Mouse (Mus musculus): ENCODE measurements around the gene Col26a1.

Col26a1 gene

DNA sequence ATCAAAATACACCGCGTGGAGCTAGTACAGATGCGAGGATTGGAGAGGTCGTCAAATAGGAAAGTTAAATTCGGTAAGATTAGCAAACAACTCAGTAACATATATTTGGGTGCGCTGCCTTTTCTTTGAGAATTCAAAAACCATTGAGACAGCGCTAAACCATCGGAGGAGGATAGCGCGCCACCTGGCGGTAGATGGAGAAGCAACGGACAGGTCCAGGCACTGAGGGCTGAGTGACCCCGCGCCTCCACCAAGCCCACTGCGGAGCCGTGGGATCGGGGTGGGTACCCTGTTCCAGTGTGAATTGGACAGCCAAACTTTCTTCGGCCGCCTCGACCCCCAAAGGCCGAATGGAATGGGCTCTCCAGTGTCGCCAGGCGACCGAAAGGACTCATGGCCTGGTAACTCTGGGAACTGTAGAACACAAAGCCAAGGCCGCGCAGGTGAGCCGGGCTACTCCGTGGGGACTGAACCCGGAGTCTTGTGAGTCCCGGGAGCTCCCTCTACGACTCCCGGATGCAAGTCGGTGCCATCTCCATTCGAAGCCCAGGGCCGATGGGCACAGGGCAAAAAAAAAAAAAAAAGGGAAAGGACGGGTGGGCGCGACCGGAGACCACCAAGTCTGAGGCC is 1.5 kb downstream of the Col26a1 start:
- DNase-seq: peak; percentile 47 to 56

DNA sequence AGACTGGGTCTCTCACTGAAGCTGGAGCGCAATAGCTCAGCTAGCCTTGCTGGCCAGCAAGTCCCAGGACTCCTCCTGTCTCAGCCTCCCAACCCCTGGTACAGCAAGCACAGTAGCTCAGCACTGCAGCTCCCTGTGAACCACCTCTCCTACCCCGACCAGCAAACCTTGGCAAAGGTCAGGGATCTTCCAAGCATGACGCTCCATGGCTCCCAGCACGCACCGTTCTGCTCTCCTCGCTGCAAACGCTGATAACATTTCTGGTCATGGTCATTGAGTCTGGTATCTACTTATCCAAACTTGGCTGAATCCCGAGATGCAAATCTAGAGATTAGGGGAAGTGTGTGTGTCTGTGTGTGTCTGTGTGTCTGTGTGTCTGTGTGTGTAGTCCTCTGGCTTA is 2.9 kb downstream of the Col26a1 start:
- no peak for DNase-seq

DNA sequence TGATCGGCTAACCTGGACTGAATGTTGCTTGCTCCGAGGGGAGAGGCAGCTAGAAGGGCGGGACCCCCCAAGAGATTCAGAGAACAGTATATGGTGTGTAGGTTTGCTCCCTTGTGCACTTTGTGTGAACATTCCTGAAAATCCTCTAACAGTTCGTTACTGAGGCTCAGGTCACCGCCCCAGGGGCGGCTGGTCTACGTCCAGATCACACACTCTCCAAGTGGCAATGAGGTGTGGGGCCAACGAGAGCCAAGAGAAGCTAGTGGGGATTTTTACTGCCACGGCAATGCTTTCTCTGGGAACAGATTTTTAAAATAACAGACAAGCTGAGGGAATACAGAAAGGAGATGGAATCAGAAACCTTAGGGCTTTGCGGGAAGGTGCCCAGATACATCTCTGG is 8.7 kb downstream of the Col26a1 start:
- no peak for DNase-seq

DNA sequence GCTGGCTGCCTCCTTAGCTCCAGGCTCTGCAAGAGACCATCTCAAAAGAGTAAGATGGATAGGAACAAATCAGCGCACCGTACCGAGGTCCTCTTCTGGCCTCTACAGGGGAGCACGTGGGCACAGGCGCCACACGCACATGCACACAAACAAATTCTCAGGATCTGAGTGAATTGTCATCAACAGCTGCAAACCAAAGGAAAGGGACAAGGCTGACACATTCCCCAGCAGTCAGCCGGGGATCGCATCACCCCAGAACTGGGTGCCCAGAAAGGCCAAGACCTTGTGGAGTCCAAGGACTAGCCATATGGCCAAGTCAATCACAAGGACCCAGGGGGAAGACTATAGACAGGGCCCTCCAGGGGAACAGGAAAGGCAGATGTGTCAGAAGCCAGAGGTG is 10.6 kb downstream of the Col26a1 start:
- no peak for DNase-seq

DNA sequence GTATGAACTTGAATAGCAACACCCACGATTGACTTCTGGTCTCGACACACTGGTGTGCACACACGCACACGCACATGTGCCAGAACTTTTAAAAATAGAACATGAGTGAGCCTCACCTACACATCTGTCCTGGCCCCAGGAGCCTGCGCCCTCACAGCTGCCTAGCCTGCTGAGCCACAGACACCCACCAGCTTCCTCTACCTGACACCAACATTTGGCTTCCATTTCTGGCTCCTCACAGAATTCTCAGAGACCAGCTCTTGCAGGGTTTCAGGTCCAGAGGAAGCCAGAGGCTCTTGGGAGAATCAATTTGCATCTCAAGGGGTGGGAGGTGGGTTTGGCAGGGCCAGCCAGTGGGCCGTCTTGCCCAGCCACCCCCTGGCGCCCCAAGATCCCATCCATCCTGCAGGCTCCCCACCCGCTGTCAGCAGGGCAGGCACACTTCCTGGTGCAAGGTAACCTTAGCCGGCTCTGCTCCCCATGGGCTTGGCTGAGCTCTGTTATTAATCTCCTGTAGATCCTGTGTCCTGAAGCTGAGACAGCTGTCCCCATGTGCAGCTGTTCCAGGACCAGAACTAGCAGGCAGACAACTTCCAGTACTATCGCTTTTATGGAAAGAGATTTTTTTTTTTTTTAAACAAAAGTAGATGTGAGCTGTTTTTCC is 13.4 kb downstream of the Col26a1 start:
- no peak for DNase-seq

DNA sequence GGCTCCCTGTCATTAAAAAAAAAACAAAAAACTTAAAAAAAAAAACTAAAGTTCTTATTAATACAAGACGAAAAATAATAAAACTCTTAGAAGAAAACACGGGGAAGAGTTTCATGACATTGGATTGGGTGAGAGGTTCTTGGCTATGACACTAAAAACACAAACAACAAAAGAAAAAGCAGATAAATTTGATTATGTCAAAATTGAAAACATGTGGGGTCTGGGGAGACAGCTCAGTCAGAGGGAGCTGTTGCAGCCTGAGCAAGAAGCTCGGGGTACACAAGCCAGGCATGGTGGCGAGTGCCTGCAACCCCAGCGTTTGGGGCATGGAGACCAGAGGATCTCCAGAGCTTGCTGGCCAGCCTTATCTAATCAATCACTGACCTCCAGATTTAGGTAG is 15.3 kb downstream of the Col26a1 start:
- DNase-seq: no peak

DNA sequence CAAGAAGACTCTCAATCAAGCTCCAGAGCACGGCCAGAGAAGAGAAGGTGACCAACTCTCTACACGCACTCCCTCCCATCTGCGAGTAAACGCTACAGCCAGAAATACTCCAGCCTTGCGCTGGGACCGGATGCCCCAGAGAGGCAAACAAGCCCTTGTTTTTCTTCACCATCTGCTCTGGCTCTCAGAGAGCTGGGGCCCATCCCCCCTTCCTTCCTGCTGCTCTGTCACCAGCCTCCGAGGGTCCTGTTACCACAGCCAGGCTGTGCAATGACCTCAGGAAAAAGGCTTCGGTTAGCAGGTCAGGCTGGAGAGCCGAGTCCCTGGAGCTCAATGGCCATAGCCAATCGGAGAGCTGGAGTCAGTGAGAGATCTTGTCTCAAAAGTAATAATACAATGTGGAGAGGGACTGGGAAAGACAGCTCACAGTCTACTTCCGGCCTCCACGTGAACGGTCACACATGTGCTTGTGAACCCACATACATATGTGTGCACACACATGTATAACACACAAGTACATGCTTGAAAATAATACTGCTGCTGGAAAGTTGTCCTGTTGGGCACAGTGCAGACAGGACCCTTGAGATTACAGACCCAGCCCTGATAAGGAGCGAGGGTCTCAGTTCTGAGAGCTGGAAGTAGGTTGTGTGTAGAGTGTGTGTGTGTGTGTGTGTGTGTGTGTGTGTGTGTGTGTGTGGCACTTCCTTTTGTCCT is 18.9 kb downstream of the Col26a1 start:
- peak; percentile 16 to 20 for DNase-seq

DNA sequence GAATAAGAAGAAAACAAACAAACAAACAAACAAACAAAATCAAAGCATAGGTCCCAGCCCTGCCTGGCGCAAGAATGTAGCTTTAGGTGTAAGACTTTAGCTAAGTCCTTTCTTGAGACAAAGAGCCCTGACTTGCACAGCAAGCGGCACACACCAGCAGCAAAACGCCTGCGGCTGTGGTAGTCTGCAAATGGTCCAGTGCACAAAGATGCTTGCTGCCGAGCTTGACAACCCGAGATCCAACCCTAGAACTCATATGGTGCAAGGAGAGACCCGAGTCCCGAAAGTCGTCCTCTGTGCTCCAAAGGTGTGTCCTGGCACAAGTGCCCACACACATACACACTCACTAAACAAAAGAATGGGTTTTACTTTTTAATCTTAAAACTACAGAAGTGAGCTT is 19.7 kb downstream of the Col26a1 start:
- no peak for DNase-seq

DNA sequence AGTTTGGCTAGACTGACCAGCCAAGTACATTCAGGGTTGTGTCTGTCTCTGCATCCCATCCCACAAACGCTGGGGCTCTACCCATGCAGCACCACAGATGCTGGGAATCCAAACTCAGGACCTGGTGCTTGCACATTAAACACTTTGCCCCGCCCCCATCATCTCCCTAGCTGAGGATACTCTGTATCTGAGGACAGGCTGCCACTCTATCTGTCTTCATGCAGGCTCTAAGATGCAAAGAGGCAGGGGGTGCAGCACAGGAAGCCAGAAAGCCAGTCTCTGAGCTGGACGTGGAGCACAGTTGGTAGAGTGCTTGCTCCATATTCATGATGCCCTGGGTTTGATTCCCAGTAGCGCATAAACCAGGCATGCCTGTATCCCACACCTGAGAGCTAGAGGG is 20.2 kb downstream of the Col26a1 start:
- no peak for DNase-seq

DNA sequence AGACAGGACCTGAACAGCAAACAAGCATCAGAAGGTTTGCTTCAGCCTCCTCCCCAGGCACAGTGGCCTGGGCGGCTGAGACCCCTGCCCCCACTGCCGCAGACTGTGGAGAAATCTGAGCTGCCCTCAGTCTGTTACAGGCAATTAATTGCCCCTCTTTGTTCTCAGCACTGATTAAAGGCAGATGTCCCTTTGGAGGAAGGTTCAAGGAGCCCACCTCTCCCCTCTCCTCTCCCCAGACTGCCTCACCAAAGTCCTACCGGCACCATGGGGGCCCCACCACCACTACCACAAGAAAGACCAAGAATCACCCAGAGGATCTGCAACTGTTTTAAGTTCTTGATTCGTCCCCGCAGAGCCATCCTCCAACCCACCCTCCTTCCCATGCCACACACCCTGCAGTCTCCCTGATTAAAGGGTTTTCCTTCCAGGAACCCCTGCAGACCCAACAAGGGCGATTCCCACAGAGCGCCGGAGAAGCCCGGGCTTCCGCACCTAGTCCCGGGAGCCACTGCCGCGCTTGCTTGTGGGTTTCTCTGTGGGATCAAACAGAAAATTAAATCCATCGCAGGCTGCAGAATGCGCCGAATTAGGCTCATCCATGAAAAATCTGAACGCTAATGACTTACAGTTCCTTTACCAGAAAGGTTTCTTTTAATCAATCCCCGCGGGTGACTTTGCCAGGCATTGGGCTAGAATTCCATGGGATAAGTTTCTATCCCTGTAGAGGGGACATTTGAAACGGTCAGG is 21.6 kb downstream of the Col26a1 start:
- DNase-seq: no peak

DNA sequence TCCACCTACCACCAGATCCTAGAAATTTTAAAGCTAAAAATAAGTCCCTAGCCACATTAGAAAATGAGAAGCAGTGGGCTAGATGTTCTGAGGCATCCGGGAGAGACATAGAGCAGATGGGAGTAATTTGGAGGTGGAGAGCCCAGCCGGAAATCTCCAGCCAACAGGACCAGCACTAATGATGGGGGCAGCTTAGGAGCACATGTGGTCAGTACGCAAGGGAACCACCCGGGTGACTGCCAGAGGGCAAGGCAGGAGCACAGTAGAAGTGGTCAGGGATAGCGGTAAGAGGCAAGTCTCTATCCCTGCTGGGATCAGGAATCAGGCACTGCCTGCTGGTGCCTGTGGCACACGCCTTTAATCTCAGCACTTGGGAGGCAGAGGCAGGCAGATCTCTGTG is 32.3 kb downstream of the Col26a1 start:
- no peak for DNase-seq

DNA sequence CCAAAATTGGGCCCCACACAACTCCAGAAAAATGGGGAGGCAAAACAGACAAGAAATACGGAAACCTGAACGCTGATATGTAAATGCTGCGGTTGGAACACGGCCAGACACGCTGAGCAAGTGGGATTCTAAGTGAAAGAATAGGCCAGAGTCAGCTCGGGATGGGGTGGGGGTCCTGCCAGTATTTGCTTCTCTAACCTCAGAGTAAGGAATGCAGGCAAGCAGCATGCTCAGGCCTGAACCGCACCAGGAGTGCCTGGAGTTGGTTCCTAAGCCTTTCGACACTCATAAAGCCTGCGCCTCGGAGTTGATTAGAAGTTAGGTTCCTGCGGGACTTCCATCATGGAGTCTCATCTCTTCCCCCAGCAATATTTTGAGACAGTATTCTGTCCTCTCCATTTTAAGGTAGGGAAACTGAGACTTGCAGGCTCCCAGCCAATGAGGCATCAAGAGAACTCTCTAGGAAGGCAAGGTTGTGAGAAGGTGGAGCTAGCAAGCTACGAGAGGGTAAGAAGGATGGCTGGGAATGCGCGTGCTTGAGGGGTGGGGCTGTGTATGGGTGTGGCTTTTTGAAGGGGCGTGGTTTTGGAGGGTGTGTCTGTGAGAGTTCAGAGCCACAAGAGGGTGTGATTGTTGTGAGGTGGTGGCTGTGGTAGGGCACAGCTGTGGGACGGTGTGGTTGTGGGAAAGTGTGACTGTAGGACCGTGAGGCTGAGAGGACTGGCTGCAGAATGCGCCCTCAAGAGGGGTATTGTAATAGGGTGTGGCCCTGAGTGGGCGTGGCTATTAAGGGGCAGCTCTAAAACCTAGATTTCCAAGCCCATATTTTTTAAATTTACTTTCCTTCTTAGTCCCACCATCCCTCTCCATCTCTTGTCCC is 36.4 kb downstream of the Col26a1 start:
- DNase-seq: no peak

DNA sequence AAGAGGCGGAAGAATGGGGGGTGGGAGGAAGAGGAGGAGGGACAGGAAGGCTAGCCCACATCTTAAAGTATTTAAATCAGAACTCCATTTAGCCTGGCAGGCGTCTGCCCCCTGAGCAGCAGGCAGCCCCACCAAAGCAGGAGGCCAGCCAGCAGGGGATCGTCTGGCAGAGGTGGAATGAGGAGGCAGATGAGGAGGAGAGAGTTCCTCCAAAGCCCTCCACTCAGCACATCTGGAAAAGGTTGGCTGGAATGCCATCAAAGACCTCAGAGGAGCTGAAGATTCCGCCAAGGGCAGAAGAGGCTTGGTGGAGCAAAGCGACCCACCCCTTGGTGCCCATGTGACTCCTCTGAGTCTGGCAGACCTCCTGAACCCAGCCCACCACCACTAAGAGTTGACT is 39.1 kb downstream of the Col26a1 start:
- no peak for DNase-seq

DNA sequence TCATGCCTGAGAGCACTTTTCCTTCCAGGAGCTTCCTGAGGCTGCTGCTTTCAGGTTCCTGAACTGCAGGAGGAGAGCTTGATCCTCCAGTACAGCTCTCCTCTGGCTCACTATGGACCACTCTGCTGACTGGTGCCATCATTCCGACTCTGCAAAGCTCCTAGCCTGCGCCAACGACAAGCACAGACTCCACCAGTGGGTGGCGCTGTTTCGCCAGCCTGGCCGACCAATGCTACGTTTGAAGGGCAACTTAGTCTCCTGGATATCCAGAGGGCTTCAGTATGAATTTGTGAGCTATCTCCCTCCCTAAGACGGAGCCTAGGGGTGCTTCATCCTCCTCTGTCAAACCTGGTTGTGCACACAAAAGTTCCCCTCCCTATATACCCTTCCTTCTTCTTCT is 43.0 kb downstream of the Col26a1 start:
- DNase-seq: no peak

DNA sequence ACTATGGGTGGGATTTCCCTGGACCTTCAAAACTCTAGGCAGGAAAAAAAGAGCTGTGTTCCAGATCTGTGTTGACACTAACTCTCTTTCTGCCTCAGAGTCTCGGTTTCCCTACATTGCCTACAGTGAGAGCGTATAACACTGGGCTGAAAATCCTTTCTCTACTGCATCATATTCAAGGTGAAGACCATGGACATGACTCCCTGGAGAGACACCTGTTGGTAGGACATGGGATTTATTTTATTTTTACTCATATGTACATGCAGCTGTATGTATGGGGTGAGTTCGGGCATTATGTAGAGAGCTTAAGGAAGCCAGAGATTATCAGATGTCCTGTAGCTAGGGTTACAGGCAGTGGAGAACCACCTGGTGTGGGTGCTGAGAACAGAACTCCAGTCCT is 50.0 kb downstream of the Col26a1 start:
- no peak for DNase-seq

DNA sequence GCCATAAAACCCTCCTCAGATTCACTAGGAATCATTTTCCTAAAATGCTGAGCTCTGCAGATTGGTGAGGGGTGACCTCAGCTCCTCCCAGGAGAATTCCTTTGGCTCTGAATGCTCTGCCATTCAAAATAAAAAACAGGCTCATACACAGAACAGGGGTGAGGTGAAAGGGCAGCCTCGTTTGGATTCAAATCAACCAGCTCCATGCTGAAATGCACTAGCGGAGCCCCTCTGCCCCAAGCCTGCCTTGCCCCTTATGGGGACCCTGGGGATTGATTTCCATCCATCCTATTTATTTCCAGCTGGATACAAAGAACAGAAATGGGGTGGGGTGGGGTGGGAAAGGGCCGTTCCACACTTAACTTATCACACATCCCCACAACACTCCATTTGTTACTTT is 52.9 kb downstream of the Col26a1 start:
- no peak for DNase-seq

DNA sequence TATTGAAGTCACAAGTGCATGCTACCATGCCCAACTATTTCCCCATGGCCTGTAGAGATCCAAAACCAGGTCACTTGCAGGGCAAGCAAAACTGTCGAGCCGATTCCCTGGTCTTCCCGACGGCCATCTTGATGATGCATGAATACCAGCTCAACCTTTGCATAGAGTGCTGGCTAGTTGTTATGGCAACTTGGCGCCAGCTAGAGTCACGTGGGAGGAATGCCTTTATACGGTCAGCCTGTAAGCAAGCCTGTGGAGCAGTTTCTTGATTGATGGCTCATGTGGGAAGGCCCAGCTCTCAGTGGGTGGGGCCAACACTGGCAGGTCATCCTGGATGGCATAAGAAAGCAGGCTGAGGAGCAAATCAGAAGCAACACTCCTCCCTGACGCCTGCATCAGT is 61.0 kb downstream of the Col26a1 start:
- no peak for DNase-seq

DNA sequence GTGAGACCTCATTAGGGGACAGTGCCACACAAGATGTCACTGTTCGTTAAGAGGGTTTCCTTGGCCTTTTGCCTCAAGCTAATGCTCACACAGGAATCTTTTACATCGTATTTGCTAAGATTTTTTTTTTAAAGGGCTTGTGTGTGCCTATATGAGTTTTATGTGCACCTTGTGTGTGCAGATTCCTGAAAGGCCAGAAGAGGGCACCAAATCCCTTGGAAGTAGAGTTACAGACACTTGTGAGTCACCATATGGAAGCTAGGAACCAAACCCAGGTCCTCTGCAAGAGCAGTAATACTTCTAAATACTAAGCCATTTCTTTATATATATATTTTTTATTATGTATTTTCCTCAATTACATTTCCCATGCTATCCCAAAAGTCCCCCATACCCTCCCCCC is 62.1 kb downstream of the Col26a1 start:
- DNase-seq: no peak

DNA sequence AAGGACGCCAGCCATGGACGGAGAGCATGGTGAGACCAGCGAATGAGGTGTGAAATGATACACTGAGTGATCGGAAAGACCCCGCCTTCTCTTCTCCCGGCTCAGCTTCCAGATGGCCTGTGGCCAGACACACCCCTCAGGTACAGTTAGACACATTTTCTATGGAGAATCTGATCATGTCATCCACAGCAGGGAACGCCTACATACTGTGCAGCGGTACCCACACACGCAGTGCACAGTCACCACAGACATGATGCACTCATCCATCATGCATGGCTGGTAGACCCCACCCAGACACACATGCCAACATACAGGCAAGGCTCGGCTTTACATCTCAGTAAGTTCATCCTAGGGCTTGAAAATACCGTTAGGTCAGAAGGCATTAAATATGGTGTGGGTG is 63.3 kb downstream of the Col26a1 start:
- no peak for DNase-seq

DNA sequence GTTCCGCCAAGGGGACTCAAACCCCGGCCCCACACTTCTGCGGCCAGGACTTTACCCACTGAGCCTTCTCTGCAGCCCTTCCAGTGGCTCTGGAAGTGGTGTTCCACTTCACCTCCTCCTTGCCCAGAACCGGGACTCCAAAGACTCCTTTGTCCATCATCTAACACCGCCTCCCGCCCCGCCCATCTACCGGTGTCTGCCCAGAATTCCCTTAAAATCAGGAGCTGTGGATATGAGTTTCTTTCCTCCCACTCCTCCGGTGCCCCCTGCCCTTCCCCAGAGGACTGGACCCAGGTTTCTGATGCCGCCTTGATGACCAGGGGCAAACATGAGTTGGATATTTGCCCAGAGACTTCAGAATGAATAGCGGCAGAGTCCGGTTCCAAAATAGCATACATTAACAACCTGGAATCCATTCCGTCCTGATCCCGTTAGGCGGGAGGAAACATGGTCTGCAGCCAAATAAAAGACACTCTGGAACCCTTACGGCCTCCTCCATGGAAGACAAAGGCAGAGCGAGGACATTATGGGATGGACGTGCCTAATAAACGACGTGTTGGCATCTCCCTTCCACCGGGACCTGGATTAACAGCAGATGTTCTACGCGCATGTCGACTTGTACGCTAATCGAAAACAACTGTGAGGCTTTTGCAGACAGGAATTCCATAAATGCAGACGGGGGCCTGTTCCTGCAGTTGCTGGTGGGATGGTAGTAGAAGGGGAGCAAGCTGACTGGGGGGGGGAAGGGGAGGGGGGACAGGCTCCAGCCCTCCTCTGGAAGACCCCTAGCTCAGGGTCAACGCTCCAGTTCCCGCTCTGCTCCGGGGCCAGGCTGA is 72.3 kb downstream of the Col26a1 start:
- no peak for DNase-seq

DNA sequence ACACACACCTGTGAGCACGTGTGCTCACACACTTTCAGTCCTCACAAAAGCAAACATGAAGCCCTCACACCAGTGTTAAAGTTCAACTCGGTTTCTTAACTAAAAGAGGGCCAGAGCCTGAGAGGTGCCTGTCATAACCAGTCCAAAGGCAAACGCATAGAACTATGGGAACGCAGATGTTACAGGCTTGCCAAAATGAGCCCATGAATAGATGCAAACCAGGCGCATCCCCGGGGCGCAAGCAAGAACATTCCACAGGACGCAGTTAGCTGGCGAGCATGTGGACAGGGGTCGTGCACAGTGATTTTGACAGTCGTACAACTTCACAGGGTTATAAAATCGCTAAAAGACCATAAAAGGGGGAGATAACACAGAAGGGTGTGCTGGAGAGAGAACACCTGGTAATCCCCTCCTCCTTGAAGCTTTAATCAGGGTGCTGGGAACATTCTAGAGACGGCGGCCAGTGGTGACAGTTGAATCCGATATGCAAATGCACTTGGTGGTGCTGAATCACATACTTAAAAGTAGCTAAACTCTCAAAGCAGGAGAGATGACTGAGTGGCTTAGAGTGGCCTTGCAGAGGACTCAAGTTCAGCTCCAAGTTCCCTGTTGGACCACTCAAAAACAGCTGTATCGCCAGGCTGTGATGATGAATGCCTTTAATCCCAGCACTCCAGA is 76.5 kb downstream of the Col26a1 start:
- no peak for DNase-seq
